Mouse (Mus musculus) right cerebral cortex, postnatal 36 days (tissue): ENCODE measurements around the gene Tbata.

ENCODE experiments used
- DNase-seq, 2 experiments: peaks; one replicate each; pipeline ENCODE4 v3.0.0; 2022; ENCODE audit warnings: low spot score in 2 of 2, mixed read lengths in 1 of 2

Tbata gene

GRCm38 (mm10) chr10:61171654-61172053 lies at the start of gene Tbata:
Tbata (plus strand) TSS chr10:61171954.
- no peak for DNase-seq

GRCm38 (mm10) chr10:61123276-61123913 lies 48.4 kb upstream of the Tbata start:
- no peak for DNase-seq

GRCm38 (mm10) chr10:61124462-61124861 lies 47.3 kb upstream of the Tbata start:
- no peak for DNase-seq

GRCm38 (mm10) chr10:61128701-61129365 lies 42.9 kb upstream of the Tbata start:
- DNase-seq: no peak

GRCm38 (mm10) chr10:61130959-61131358 lies 40.8 kb upstream of the Tbata start:
- no peak for DNase-seq

- no peak for DNase-seq
Observed at GRCm38 (mm10) chr10:61134041-61134440, 37.7 kb upstream of the Tbata start.

GRCm38 (mm10) chr10:61135226-61135839 lies 36.4 kb upstream of the Tbata start:
- DNase-seq: no peak

GRCm38 (mm10) chr10:61137567-61137966 lies 34.2 kb upstream of the Tbata start:
- DNase-seq: no peak

- DNase-seq: no peak
Observed at GRCm38 (mm10) chr10:61143343-61143742, 28.4 kb upstream of the Tbata start.

GRCm38 (mm10) chr10:61145766-61146118 lies 26.0 kb upstream of the Tbata start:
- DNase-seq: no peak

GRCm38 (mm10) chr10:61146119-61146806 lies 25.5 kb upstream of the Tbata start:
- peak; percentile 17 to 18 for DNase-seq

- no peak for DNase-seq
Observed at GRCm38 (mm10) chr10:61146807-61147156, 25.0 kb upstream of the Tbata start.

- peak; percentile 82 to 83 for DNase-seq
Observed at GRCm38 (mm10) chr10:61147157-61148040, 24.4 kb upstream of the Tbata start, which contains the start of gene Sgpl1. Sgpl1 (minus strand) TSS chr10:61147703.

- DNase-seq: no peak
Observed at GRCm38 (mm10) chr10:61149476-61149875, 22.3 kb upstream of the Tbata start.

- no peak for DNase-seq
Observed at GRCm38 (mm10) chr10:61150616-61151015, 21.1 kb upstream of the Tbata start.

GRCm38 (mm10) chr10:61152131-61152530 lies 19.6 kb upstream of the Tbata start:
- DNase-seq: no peak

GRCm38 (mm10) chr10:61155611-61156010 lies 16.1 kb upstream of the Tbata start:
- DNase-seq: no peak

- DNase-seq: no peak
Observed at GRCm38 (mm10) chr10:61156453-61156852, 15.3 kb upstream of the Tbata start.

GRCm38 (mm10) chr10:61158594-61158993 lies 13.2 kb upstream of the Tbata start:
- DNase-seq: no peak

- DNase-seq: no peak
Observed at GRCm38 (mm10) chr10:61160089-61160488, 11.7 kb upstream of the Tbata start.

- no peak for DNase-seq
Observed at GRCm38 (mm10) chr10:61160671-61161070, 11.1 kb upstream of the Tbata start.

GRCm38 (mm10) chr10:61162366-61162765 lies 9.4 kb upstream of the Tbata start:
- DNase-seq: no peak
